Mouse (Mus musculus) E14TG2a.4 (cell line): ENCODE measurements around the gene 4930590J08Rik.

Experiments used
- CTCF ChIP-seq: conservative IDR thresholded peaks from 2 replicates; pipeline ENCODE4 v1.5.1; 2014; ENCODE audit warnings: low read length
- NANOG ChIP-seq: IDR thresholded peaks from 2 replicates; pipeline ENCODE4 v1.6.1; 2014; ENCODE audit warnings: borderline replicate concordance, low read length, mixed read lengths
- POU5F1 ChIP-seq: IDR thresholded peaks from 2 replicates; pipeline ENCODE4 v1.6.1; 2014; ENCODE audit warnings: low read length, borderline replicate concordance

- TF ChIP-seq CTCF: no peak
- TF ChIP-seq POU5F1: no peak
- TF ChIP-seq NANOG: no peak
These were observed 45.8 kb downstream of the 4930590J08Rik start for GRCm38 (mm10) chr6:91948426-91948825.
